In the genomic region with DNA sequence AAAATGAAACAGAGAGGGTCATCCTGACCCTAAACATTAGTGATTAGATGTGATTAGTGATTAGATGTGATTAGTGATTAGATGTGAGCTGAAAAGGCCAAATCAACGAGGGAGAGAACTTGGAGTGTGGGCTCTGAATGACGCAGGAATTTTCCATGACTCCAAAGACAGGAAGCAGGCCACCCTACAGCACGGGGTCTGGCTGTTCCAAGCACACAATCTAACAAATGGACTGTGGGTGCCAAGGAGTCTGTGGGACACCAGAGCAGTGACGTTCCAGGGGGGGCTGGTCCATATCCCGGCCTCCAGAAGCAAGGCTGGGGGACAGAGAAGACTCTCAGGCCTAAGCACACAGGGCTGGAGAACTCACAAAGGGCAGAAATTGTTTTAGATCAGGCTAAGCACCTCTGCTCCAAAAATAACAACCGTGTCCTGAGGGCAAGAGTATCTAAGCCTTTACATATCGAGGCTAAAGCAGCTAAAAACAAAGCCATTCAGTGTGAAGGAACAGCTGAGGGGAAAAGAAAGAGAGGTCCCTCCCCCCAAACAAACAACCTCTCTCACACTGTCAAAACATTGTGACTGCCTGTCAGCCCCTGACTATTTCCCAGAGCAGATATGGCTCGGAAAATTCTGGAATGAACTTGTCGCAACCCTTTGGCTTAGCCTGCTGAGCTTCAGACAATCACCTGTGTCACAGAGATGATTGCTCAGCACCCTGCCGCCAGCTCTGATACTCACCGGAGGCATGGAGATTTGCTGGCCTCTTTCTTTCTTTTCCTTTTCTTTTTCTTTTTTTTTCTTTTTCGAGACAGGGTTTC, we compare ENCODE assay signal across 9 mouse cellular contexts. TPM values are rescaled to one million over a fixed set of nuclear protein-coding genes. Genes with fewer than 3 reads are reported as not detected.
DNase-seq lines count a peak whose midpoint lies in the region; ATAC-seq lines count a peak whose summit lies in the region.
"Had no signal": no experiment of that assay in that cellular context is flagged by ENCODE, and none has a peak within 500 bp of the region (broad histone marks: within the 10 kb centered on the region; RNA-seq: fewer than 3 reads in every experiment).

No protein-coding gene starts in this region.

- H3K9ac ChIP-seq in forebrain, embryonic 13.5 days = no peak overlapping the region
- peak overlapping the region; percentile 56 for H3K9ac ChIP-seq in heart, embryonic 13.5 days

- H3K27me3 ChIP-seq in forebrain, embryonic 13.5 days = no peaks in the 10 kb centered on the region
- H3K27me3 ChIP-seq in forebrain, embryonic 10.5 days (ENCODE audit: poor library complexity, severe bottlenecking) = peaks cover 12% of the 10 kb centered on the region; the same call in 1 of the 2 replicates
- H3K27me3 ChIP-seq in heart, embryonic 13.5 days (replicated peaks) = no peaks in the 10 kb centered on the region
- no peaks in the 10 kb centered on the region for H3K27me3 ChIP-seq in limb, embryonic 10.5 days (ENCODE audit: low read depth, poor library complexity, severe bottlenecking)

- peak; percentile 16; the same call in 1 of the 2 replicates for ATAC-seq in forebrain, embryonic 13.5 days
- ATAC-seq in heart, embryonic 13.5 days (ENCODE audit: extremely low read depth, insufficient number of reproducible peaks, low FRiP score, low TSS enrichment) = peak; percentile 69

- no peak for DNase-seq in forebrain, embryonic 10.5 days (ENCODE audit: extremely low spot score, low spot score)
- peak; percentile 32 for DNase-seq in Muller cell, postnatal 12 days (ENCODE audit: inconsistent ontology term)
- peak; percentile 25 for DNase-seq in limb, embryonic 10.5 days (ENCODE audit: low spot score)
- no peak for DNase-seq in c-Kit-positive CD71-positive TER-119-positive erythroid progenitor cells, embryonic 14.5 days (ENCODE audit: low spot score)
- no peak for DNase-seq in retina, embryonic 14.5 days (ENCODE audit: low spot score)
- no peak for DNase-seq in urinary bladder, postnatal 36 days (ENCODE audit: low spot score in 2 of 2)

- no peak overlapping the region for H3K4me3 ChIP-seq in forebrain, embryonic 13.5 days
- H3K4me3 ChIP-seq in forebrain, embryonic 10.5 days = no peak overlapping the region
- H3K4me3 ChIP-seq in heart, embryonic 13.5 days = no peak overlapping the region
- no peak overlapping the region for H3K4me3 ChIP-seq in limb, embryonic 10.5 days

- no peak overlapping the region for H3K27ac ChIP-seq in forebrain, embryonic 13.5 days
- no peak overlapping the region for H3K27ac ChIP-seq in forebrain, embryonic 10.5 days
- peak overlapping the region; percentile 84 for H3K27ac ChIP-seq in heart, embryonic 13.5 days (replicated peaks)
- peak overlapping the region; percentile 50; the same call in 1 of the 2 replicates for H3K27ac ChIP-seq in limb, embryonic 10.5 days
- H3K27ac ChIP-seq: macrophage had no signal

- H3K4me2 ChIP-seq in forebrain, embryonic 13.5 days = no peak overlapping the region
- 0 out of 2 replicates have a peak overlapping the region, but pooled peaks have one; percentile 1 for H3K4me2 ChIP-seq in heart, embryonic 13.5 days

- peaks cover 13% of the 10 kb centered on the region for H3K4me1 ChIP-seq in forebrain, embryonic 13.5 days
- H3K4me1 ChIP-seq in forebrain, embryonic 10.5 days = peaks cover 12% of the 10 kb centered on the region
- peaks cover 13% of the 10 kb centered on the region for H3K4me1 ChIP-seq in heart, embryonic 13.5 days
- H3K4me1 ChIP-seq in limb, embryonic 10.5 days = 0 out of 2 replicates have a peak, but pooled peaks cover 7% of the 10 kb centered on the region

- no peaks in the 10 kb centered on the region for H3K36me3 ChIP-seq in forebrain, embryonic 13.5 days (ENCODE audit: poor library complexity, severe bottlenecking)
- H3K36me3 ChIP-seq in forebrain, embryonic 10.5 days (replicated peaks) = no peaks in the 10 kb centered on the region
- H3K36me3 ChIP-seq in heart, embryonic 13.5 days = no peaks in the 10 kb centered on the region
- H3K36me3 ChIP-seq in limb, embryonic 10.5 days = no peaks in the 10 kb centered on the region

- H3K9me3 ChIP-seq in forebrain, embryonic 13.5 days (replicated peaks) = no peaks in the 10 kb centered on the region
- H3K9me3 ChIP-seq in forebrain, embryonic 10.5 days = no peaks in the 10 kb centered on the region
- H3K9me3 ChIP-seq in heart, embryonic 13.5 days = 0 out of 2 replicates have a peak, but pooled peaks cover 3% of the 10 kb centered on the region
- no peaks in the 10 kb centered on the region for H3K9me3 ChIP-seq in limb, embryonic 10.5 days (replicated peaks)

- 43% methylated on average over 12 of the region's 12 CpGs for WGBS in forebrain, embryonic 13.5 days
- 60% methylated on average over 12 of the region's 12 CpGs for WGBS in forebrain, embryonic 10.5 days
- WGBS in heart, embryonic 13.5 days = 24% methylated on average over 12 of the region's 12 CpGs
- 80% methylated on average over 12 of the region's 12 CpGs for whole genome bisulfite sequencing in limb, embryonic 10.5 days

RNA-seq across cellular contexts. Expression of a gene that starts 27.4 kb away (rescaled TPM):
- polyA plus RNA-seq in forebrain, embryonic 13.5 days (2015; fragmentation: Nextera tagmentation; extraction: Ambion mirVana) = 235 and 239 TPM in 2 replicates
- polyA plus RNA-seq in forebrain, embryonic 10.5 days (2016; fragmentation: Nextera tagmentation; extraction: Ambion mirVana) = 269 and 273 TPM in 2 replicates
- polyA plus RNA-seq in heart, embryonic 13.5 days (2015; fragmentation: Nextera tagmentation; extraction: Ambion mirVana) = 208 and 243 TPM in 2 replicates
- 257 and 265 TPM in 2 replicates for polyA plus RNA-seq in limb, embryonic 10.5 days (2016; fragmentation: Nextera tagmentation; extraction: Ambion mirVana)

Comparison
In these comparisons a context has a peak if more than half of its experiments do, and no peak if none do; other contexts are left out.
1. H3K27ac ChIP-seq: peak in heart, embryonic 13.5 days (single experiment) and limb, embryonic 10.5 days (single experiment); none in forebrain, embryonic 13.5 days (single experiment) and forebrain, embryonic 10.5 days (single experiment).
2. DNase-seq: peak in Muller cell, postnatal 12 days (single experiment) and limb, embryonic 10.5 days (single experiment); none in forebrain, embryonic 10.5 days (single experiment), c-Kit-positive CD71-positive TER-119-positive erythroid progenitor cells, embryonic 14.5 days (single experiment), retina, embryonic 14.5 days (single experiment) and urinary bladder, postnatal 36 days (0 of 2).